Mouse (Mus musculus): ENCODE results near the gene Mbtps1. TPM values are rescaled to one million over a fixed set of nuclear protein-coding genes. Genes with fewer than 3 reads are reported as not detected.

Mbtps1 gene
- polyA plus RNA-seq, 1 experiment from 2014 or later, result 131 TPM

Other genes with a start within 250 kb of the Mbtps1 start
- gene Hsbp1, start 214.2 kb downstream of the Mbtps1 start, polyA plus RNA-seq (2015; fragmentation: Nextera tagmentation; extraction: Ambion mirVana), result 329 and 342 TPM in 2 replicates
- gene Mlycd, start 163.9 kb downstream of the Mbtps1 start, polyA plus RNA-seq (2015; fragmentation: Nextera tagmentation; extraction: Ambion mirVana), result 13.6 and 14.1 TPM in 2 replicates
- gene Osgin1, start 124.6 kb downstream of the Mbtps1 start, polyA plus RNA-seq (2015; fragmentation: Nextera tagmentation; extraction: Ambion mirVana), result 3.2 and 3.6 TPM in 2 replicates
- gene Necab2, start 112.0 kb downstream of the Mbtps1 start, polyA plus RNA-seq (2015; fragmentation: Nextera tagmentation; extraction: Ambion mirVana), result 2.3 and 2.5 TPM in 2 replicates
- 0.13 TPM in 1 of 2 replicates, not detected in the other for gene Slc38a8, start 57.0 kb downstream of the Mbtps1 start, polyA plus RNA-seq (2015; fragmentation: Nextera tagmentation; extraction: Ambion mirVana)
- gene Hsdl1, start 16.4 kb upstream of the Mbtps1 start, polyA plus RNA-seq (2015; fragmentation: Nextera tagmentation; extraction: Ambion mirVana), result 39.8 and 43.1 TPM in 2 replicates
- gene Dnaaf1, start 16.5 kb upstream of the Mbtps1 start, polyA plus RNA-seq (2015; fragmentation: Nextera tagmentation; extraction: Ambion mirVana), result 0.27 and 0.37 TPM in 2 replicates
- 15.4 and 15.5 TPM in 2 replicates for gene Taf1c, start 46.5 kb upstream of the Mbtps1 start, polyA plus RNA-seq (2015; fragmentation: Nextera tagmentation; extraction: Ambion mirVana)
- gene Adad2, start 54.0 kb upstream of the Mbtps1 start, polyA plus RNA-seq (2015; fragmentation: Nextera tagmentation; extraction: Ambion mirVana), result 0.12 and 0.14 TPM in 2 replicates
- 0.05 and 0.15 TPM in 2 replicates for gene Kcng4, start 76.9 kb upstream of the Mbtps1 start, polyA plus RNA-seq (2015; fragmentation: Nextera tagmentation; extraction: Ambion mirVana)
- 2.3 and 3.7 TPM in 2 replicates for gene Wfdc1, start 107.6 kb upstream of the Mbtps1 start, polyA plus RNA-seq (2015; fragmentation: Nextera tagmentation; extraction: Ambion mirVana)
- gene Atp2c2, start 141.3 kb upstream of the Mbtps1 start, polyA plus RNA-seq (2015; fragmentation: Nextera tagmentation; extraction: Ambion mirVana), result 1.9 and 2.7 TPM in 2 replicates
- 16.5 and 19.7 TPM in 2 replicates for gene Tldc1, start 219.7 kb upstream of the Mbtps1 start, polyA plus RNA-seq (2015; fragmentation: Nextera tagmentation; extraction: Ambion mirVana)